Mouse (Mus musculus) heart, postnatal 0 days (tissue): ENCODE measurements around the gene Ret.

Experiments
- CTCF ChIP-seq: IDR thresholded peaks from 2 replicates; pipeline ENCODE4 v1.5.1; 2016; ENCODE audit warnings: antibody characterized with exemption, control low read depth, low read depth
- EP300 ChIP-seq: IDR thresholded peaks from 2 replicates; pipeline ENCODE4 v1.6.1; 2016; ENCODE audit warnings: antibody characterized with exemption, low read depth

DNA sequence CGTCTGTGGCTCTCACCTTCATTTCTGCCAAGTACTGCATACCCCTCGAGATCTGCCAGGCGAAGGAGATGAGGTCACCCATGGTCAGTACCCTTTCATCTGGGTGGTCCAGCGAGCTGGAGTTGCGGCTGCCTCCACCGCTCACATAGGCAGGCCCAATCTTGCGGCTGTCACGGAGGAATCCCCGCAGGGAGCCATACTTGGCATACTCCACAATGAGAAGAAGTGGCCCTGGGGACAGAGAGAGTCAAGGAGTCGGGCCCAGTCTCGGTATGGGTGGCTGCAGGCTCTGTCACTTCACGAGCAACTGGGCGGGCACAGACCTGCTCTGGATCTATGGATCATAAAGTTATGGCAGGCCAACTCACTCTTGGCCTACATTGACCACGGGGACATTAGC is 29.4 kb downstream of the Ret start:
- no peak for TF ChIP-seq EP300
- no peak for TF ChIP-seq CTCF
